Mouse (Mus musculus): Measurements from ENCODE around the gene Tmem207. TPM values are rescaled to one million over a fixed set of nuclear protein-coding genes. Genes with fewer than 3 reads are reported as not detected.

Tmem207 gene
- polyA plus RNA-seq (2015; fragmentation: Nextera tagmentation; extraction: Ambion mirVana), result 0.16 and 0.57 TPM in 2 replicates

GRCm38 (mm10) chr16:26526669-26527068 is at the start of gene Tmem207:
Tmem207 (minus strand) TSS chr16:26526769.
- peaks cover 17% of the 10 kb centered on the region; the same call in 1 of the 2 replicates for H3K4me1 ChIP-seq (ENCODE audit: control insufficient read depth, insufficient read depth, low read length)
- no peak within 1 kb of the TSS for H3K4me3 ChIP-seq (ENCODE audit: low read depth, low read length)
- 78% methylated on average over 4 of the region's 4 CpGs for WGBS
- no peaks in the 10 kb centered on the region for H3K27me3 ChIP-seq (ENCODE audit: control insufficient read depth, insufficient read depth, low read depth, low read length)
- H3K36me3 ChIP-seq (ENCODE audit: control insufficient read depth, insufficient read depth, low read length), result no peaks in the 10 kb centered on the region
- no peak within 1 kb of the TSS for H3K9ac ChIP-seq (ENCODE audit: low read depth, low read length)
- H3K4me2 ChIP-seq (ENCODE audit: low read length), result no peak within 1 kb of the TSS
- no peak for ATAC-seq
- H3K27ac ChIP-seq (ENCODE audit: low read length), result no peak within 1 kb of the TSS
- H3K9me3 ChIP-seq (replicated peaks; ENCODE audit: control insufficient read depth, low read length, poor library complexity, severe bottlenecking), result no peaks in the 10 kb centered on the region

- Histone ChIP-seq H3K4me2 (ENCODE audit: low read length) (no peak overlapping the region), H3K4me3 (ENCODE audit: low read depth, low read length) (no peak overlapping the region), H3K27ac (ENCODE audit: low read length) (no peak overlapping the region), H3K4me1 (ENCODE audit: control insufficient read depth, insufficient read depth, low read length) (no peaks in the 10 kb centered on the region), H3K9me3 (replicated peaks; ENCODE audit: control insufficient read depth, low read length, poor library complexity, severe bottlenecking) (0 out of 2 replicates have a peak, but pooled peaks cover 3% of the 10 kb centered on the region), H3K36me3 (ENCODE audit: control insufficient read depth, insufficient read depth, low read length) (no peaks in the 10 kb centered on the region), H3K27me3 (ENCODE audit: control insufficient read depth, insufficient read depth, low read depth, low read length) (no peaks in the 10 kb centered on the region), H3K9ac (ENCODE audit: low read depth, low read length) (no peak overlapping the region)
- 96% methylated on average over 5 of the region's 5 CpGs for WGBS
- ATAC-seq, result no peak
Observed at GRCm38 (mm10) chr16:26574173-26574572, 47.6 kb upstream of the Tmem207 start.

DNA sequence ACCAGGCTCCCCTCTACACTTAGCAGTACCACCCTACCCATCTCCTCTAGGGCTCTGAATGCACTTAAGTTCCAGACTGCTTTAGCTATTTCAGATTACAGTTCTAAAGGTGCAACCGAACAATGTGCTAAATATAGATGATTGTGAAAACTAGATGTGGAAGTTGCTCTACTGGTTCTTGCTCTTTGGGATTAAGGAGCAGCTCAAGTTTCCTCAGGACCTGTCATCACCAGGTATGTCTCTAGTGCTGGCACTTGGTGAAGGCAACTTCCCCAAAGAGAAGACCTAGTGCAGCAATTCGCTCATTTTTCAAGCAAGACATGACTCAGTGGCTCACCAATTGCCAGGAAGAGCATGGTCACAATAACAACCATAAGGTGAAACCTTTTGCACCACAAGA is 45.3 kb upstream of the Tmem207 start:
- no peaks in the 10 kb centered on the region for H3K36me3 ChIP-seq (ENCODE audit: control insufficient read depth, insufficient read depth, low read length)
- 93% methylated on average over 2 of the region's 2 CpGs for WGBS

DNA sequence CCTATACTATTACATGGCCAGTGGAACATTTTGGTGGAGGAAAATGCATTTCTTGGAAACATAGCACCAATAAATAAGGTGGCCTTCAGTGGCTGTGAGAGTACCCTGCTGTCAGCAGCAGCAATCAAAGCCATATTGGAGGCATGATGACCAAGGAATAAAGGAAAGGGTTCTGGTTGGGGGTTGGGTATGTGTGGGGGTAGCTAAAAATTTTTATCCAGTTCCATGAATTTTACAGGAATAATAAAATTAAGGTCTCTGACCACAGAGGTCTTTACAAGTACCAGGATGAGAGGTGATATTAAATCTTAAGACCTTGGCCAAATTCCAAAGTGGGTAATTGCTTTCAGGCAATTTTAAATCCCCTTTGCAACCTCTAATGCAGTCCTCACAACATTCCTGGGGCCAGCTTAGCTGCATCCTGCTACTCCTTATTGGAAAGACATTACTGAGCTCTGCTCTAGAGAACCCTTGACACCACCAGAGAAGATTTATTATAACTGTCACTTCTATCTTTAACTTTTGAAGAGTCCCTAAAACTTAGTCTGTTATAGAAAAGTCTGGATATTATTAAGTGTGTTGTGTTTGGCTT is 42.9 kb upstream of the Tmem207 start:
- Histone ChIP-seq H3K9me3 (replicated peaks; ENCODE audit: control insufficient read depth, low read length, poor library complexity, severe bottlenecking) (no peaks in the 10 kb centered on the region), H3K4me1 (ENCODE audit: control insufficient read depth, insufficient read depth, low read length) (no peaks in the 10 kb centered on the region), H3K27me3 (ENCODE audit: control insufficient read depth, insufficient read depth, low read depth, low read length) (no peaks in the 10 kb centered on the region), H3K4me2 (ENCODE audit: low read length) (no peak overlapping the region), H3K9ac (ENCODE audit: low read depth, low read length) (no peak overlapping the region), H3K27ac (ENCODE audit: low read length) (no peak overlapping the region), H3K36me3 (ENCODE audit: control insufficient read depth, insufficient read depth, low read length) (no peaks in the 10 kb centered on the region), H3K4me3 (ENCODE audit: low read depth, low read length) (no peak overlapping the region)
- no peak for ATAC-seq

More for the DNA sequence above, 45.3 kb upstream of the Tmem207 start:
- no peak for ATAC-seq
- H3K9ac ChIP-seq (ENCODE audit: low read depth, low read length), result no peak overlapping the region
- H3K4me2 ChIP-seq (ENCODE audit: low read length), result no peak overlapping the region
- no peak overlapping the region for H3K27ac ChIP-seq (ENCODE audit: low read length)
- H3K9me3 ChIP-seq (replicated peaks; ENCODE audit: control insufficient read depth, low read length, poor library complexity, severe bottlenecking), result no peaks in the 10 kb centered on the region
- H3K27me3 ChIP-seq (ENCODE audit: control insufficient read depth, insufficient read depth, low read depth, low read length), result no peaks in the 10 kb centered on the region
- no peaks in the 10 kb centered on the region for H3K4me1 ChIP-seq (ENCODE audit: control insufficient read depth, insufficient read depth, low read length)
- no peak overlapping the region for H3K4me3 ChIP-seq (ENCODE audit: low read depth, low read length)

DNA sequence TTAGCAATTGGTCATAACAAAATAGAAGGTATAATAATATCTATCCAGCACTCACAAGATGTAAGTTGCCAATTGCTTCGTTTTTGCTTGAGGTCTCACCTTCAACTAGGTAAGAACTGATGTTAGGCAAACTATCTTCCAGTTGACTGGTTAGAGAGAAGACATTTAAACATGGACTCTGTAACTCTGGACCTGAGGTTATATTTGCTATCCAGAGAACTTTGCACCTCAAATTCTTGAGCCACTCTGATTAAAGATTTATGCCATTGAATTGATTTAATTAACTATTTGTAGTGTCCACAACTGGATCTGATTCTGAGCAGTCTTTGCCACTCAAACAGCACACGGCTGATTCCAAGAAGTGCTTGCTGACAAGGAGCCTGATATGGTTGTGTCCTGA is 36.2 kb upstream of the Tmem207 start:
- no peaks in the 10 kb centered on the region for H3K36me3 ChIP-seq (ENCODE audit: control insufficient read depth, insufficient read depth, low read length)
- no peak overlapping the region for H3K9ac ChIP-seq (ENCODE audit: low read depth, low read length)
- no peaks in the 10 kb centered on the region for H3K4me1 ChIP-seq (ENCODE audit: control insufficient read depth, insufficient read depth, low read length)
- WGBS, result 86% methylated on average over 2 of the region's 2 CpGs
- no peak overlapping the region for H3K4me3 ChIP-seq (ENCODE audit: low read depth, low read length)
- H3K27ac ChIP-seq (ENCODE audit: low read length), result no peak overlapping the region
- H3K27me3 ChIP-seq (ENCODE audit: control insufficient read depth, insufficient read depth, low read depth, low read length), result no peaks in the 10 kb centered on the region
- no peak for ATAC-seq
- no peaks in the 10 kb centered on the region for H3K9me3 ChIP-seq (replicated peaks; ENCODE audit: control insufficient read depth, low read length, poor library complexity, severe bottlenecking)
- H3K4me2 ChIP-seq (ENCODE audit: low read length), result no peak overlapping the region

DNA sequence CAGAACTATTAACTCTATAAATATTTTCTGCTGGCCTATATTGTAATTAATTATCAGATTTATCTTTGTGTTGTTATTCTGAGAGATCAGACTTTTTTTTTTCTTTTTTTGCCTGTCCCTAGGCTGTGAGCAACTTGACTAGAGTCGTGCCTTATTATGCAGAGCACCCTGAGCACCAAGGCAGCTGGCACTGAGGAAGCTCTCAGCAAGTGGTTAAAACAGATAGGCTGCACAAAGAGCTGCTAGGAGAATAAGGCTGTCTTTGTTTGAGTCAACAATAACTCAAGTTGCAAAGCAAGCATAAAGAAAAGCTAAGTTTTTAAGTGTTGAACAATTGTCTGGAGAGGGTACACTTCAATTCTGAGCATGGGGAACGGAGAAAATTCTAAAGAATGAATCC is 35.2 kb upstream of the Tmem207 start:
- WGBS, result 16% methylated on average over 2 of the region's 2 CpGs
- Histone ChIP-seq H3K4me2 (ENCODE audit: low read length) (no peak overlapping the region), H3K36me3 (ENCODE audit: control insufficient read depth, insufficient read depth, low read length) (no peaks in the 10 kb centered on the region), H3K27me3 (ENCODE audit: control insufficient read depth, insufficient read depth, low read depth, low read length) (no peaks in the 10 kb centered on the region), H3K9me3 (replicated peaks; ENCODE audit: control insufficient read depth, low read length, poor library complexity, severe bottlenecking) (no peaks in the 10 kb centered on the region), H3K9ac (ENCODE audit: low read depth, low read length) (no peak overlapping the region), H3K27ac (ENCODE audit: low read length) (no peak overlapping the region), H3K4me1 (ENCODE audit: control insufficient read depth, insufficient read depth, low read length) (no peaks in the 10 kb centered on the region), H3K4me3 (ENCODE audit: low read depth, low read length) (no peak overlapping the region)
- ATAC-seq, result no peak

DNA sequence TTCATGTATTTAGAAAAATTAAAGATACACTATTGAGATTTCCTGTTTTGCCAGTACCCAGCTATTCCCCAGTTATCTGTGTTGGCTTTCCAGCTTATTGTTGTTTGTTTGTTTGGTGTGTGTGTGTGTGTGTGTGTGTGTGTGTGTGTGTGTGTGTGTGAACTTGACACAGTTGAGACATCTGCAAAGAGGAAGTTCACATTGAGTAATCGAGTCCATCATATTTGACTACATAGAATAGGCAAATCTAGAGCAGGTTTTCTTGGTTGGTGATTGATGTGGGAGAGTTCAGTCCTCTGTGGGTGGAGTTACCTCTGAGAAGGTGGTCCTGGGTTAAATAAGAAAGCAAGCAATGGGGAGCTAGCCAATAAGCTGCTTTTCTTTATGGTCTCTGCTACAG is 32.2 kb upstream of the Tmem207 start:
- no peaks in the 10 kb centered on the region for H3K36me3 ChIP-seq (ENCODE audit: control insufficient read depth, insufficient read depth, low read length)
- no peaks in the 10 kb centered on the region for H3K4me1 ChIP-seq (ENCODE audit: control insufficient read depth, insufficient read depth, low read length)
- no peaks in the 10 kb centered on the region for H3K27me3 ChIP-seq (ENCODE audit: control insufficient read depth, insufficient read depth, low read depth, low read length)
- H3K9ac ChIP-seq (ENCODE audit: low read depth, low read length), result no peak overlapping the region
- no peak overlapping the region for H3K27ac ChIP-seq (ENCODE audit: low read length)
- H3K4me3 ChIP-seq (ENCODE audit: low read depth, low read length), result no peak overlapping the region
- H3K9me3 ChIP-seq (replicated peaks; ENCODE audit: control insufficient read depth, low read length, poor library complexity, severe bottlenecking), result no peaks in the 10 kb centered on the region
- H3K4me2 ChIP-seq (ENCODE audit: low read length), result no peak overlapping the region
- ATAC-seq, result no peak
- WGBS, result 93% methylated on average over 1 of the region's 1 CpGs

DNA sequence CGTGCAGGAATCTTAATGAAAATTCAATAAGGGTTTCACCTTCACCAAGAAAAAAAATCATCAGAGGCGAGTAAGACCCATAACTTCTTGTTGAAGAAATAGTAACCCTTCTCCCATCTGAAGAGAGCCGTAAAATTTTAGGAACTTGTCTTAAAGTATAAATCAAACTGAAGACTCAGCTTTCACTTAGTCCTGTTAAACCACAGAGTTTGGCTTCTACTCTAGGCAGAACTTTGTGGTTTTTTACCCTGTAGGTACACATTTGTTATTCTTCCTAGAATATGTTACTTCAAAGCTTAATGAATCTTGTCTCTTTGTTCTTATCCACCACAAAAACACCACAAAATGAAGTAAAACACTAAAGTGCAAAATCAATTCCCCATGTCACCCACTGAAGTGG is 25.7 kb upstream of the Tmem207 start:
- Histone ChIP-seq H3K36me3 (ENCODE audit: control insufficient read depth, insufficient read depth, low read length) (no peaks in the 10 kb centered on the region), H3K27ac (ENCODE audit: low read length) (no peak overlapping the region), H3K9ac (ENCODE audit: low read depth, low read length) (no peak overlapping the region), H3K4me1 (ENCODE audit: control insufficient read depth, insufficient read depth, low read length) (no peaks in the 10 kb centered on the region), H3K27me3 (ENCODE audit: control insufficient read depth, insufficient read depth, low read depth, low read length) (no peaks in the 10 kb centered on the region), H3K9me3 (replicated peaks; ENCODE audit: control insufficient read depth, low read length, poor library complexity, severe bottlenecking) (no peaks in the 10 kb centered on the region), H3K4me2 (ENCODE audit: low read length) (no peak overlapping the region), H3K4me3 (ENCODE audit: low read depth, low read length) (no peak overlapping the region)
- no peak for ATAC-seq
- WGBS, result 89% methylated on average over 3 of the region's 3 CpGs

GRCm38 (mm10) chr16:26549221-26549620 is 22.7 kb upstream of the Tmem207 start:
- 93% methylated on average over 2 of the region's 2 CpGs for WGBS
- H3K27me3 ChIP-seq (ENCODE audit: control insufficient read depth, insufficient read depth, low read depth, low read length), result no peaks in the 10 kb centered on the region
- ATAC-seq, result no peak
- H3K4me3 ChIP-seq (ENCODE audit: low read depth, low read length), result no peak overlapping the region
- H3K9ac ChIP-seq (ENCODE audit: low read depth, low read length), result no peak overlapping the region
- H3K27ac ChIP-seq (ENCODE audit: low read length), result no peak overlapping the region
- H3K9me3 ChIP-seq (replicated peaks; ENCODE audit: control insufficient read depth, low read length, poor library complexity, severe bottlenecking), result no peaks in the 10 kb centered on the region
- H3K4me2 ChIP-seq (ENCODE audit: low read length), result no peak overlapping the region
- H3K4me1 ChIP-seq (ENCODE audit: control insufficient read depth, insufficient read depth, low read length), result peaks cover 3% of the 10 kb centered on the region
- H3K36me3 ChIP-seq (ENCODE audit: control insufficient read depth, insufficient read depth, low read length), result no peaks in the 10 kb centered on the region
